Mouse (Mus musculus): ENCODE measurements around the gene Gm5799. TPM values are rescaled to one million over a fixed set of nuclear protein-coding genes. Genes with fewer than 3 reads are reported as not detected.
"Not testable (repeated sequence)": the region's sequence is repeated elsewhere in the genome, so short reads cannot be mapped to it uniquely, and the experiment has no call there.

The Gm5799 gene
- not detected in 2 replicates for polyA plus RNA-seq (2015; fragmentation: Nextera tagmentation; extraction: Ambion mirVana)

DNA sequence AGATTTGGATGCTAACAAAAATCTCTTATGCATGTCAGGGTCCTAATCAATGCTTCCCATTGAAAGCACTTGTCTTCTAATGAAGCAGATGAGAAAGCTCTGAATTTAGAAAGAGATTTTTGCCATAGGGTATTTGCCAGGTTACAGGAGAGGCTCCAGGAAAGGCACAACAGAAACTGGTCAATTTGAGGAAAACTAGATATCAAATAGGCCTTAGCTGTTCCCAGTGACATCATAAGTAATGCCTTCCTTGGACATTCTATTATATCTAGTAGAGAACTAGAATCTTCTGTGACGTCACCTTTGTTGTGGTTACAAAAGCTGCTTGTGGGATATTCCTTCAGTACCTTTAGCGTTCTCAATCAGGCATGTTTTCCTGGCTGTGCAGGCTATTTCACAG lies at the start of gene Gm5799:
Gene Gm5799 (plus strand): TSS at position 301 of the 400 bp plus-strand sequence.
- not testable (repeated sequence) for ATAC-seq (replicated peaks); H3K36me3 ChIP-seq; H3K4me2 ChIP-seq (replicated peaks); H3K4me3 ChIP-seq; H3K27me3 ChIP-seq; H3K4me1 ChIP-seq; H3K27ac ChIP-seq (replicated peaks); H3K9me3 ChIP-seq; H3K9ac ChIP-seq (replicated peaks)
- WGBS = 85% methylated on average over 2 of the region's 2 CpGs

DNA sequence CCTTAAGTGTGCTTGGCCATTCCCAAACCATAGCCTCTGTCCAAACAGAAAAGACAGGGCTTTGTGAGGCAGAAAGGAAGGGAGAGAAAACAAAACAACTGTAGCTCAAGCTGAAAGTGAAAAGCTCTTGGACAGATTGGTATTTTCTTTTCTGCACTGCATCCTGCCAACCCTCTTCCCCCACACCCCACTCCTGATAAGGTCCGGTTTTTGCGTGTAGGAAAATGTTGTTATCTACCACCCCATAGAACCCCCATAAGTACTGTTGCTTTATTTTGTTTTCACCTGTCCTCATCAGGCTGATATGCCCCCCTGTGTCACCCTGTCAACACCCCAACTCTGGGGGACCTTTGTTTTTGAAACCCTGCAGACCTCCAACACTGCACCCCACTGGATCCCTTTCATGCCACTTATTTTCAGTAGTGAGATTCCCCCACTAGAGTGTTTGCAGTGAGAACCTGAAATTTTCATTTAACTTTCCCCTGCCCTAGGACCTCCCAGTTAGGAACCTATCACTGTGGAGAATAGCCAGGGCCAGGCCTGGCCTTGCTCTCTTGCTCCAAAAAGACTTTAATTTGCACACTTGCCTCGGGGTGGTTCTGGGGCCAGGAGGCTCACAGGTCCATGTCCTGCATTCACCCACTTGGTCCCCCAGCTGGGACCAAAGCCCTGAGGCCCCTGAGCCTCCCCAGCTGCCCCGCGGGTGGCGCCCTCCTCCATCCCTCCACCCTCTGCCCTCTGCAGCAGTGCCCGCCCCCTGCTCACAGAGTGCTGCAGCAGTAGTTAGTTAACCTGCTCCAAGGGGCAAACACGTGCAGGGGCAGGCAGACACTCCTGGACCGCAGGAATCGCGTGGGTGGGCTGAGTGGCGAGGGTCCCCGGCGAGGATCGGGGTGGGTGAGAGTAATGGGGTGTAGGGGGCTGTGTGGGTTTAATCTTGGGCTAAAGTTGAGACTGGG lies 12.0 kb upstream of the Gm5799 start:
- not testable (repeated sequence) for H3K4me1 ChIP-seq; H3K9ac ChIP-seq (replicated peaks); H3K27ac ChIP-seq (replicated peaks); H3K36me3 ChIP-seq; H3K4me3 ChIP-seq; H3K27me3 ChIP-seq; H3K9me3 ChIP-seq; H3K4me2 ChIP-seq (replicated peaks); ATAC-seq (replicated peaks)
- WGBS = 32% methylated on average over 15 of the region's 15 CpGs

DNA sequence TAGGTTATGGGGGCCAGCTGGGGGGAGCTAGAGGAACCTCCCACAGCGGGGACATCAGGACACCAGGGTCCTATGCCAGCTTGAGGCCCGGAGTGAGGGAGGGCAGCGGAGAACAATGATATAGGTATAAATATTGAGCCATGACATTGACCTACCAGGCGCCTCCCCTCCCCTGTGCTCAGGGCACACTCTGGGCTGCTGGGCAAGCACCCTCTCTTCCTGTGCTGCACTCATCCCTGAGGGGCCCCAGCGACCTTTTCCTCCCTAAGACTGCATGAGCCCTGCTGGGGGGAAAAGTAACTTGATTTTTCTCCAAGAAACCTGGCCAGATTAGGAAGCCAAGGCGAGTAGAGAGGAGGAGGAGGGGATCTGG lies 11.4 kb upstream of the Gm5799 start:
- not testable (repeated sequence) for H3K9ac ChIP-seq (replicated peaks); H3K9me3 ChIP-seq; H3K36me3 ChIP-seq; H3K27me3 ChIP-seq; H3K27ac ChIP-seq (replicated peaks); H3K4me1 ChIP-seq; H3K4me2 ChIP-seq (replicated peaks); ATAC-seq (replicated peaks); H3K4me3 ChIP-seq
- no CpG with 5 or more reads among the region's 6 CpGs for whole genome bisulfite sequencing

DNA sequence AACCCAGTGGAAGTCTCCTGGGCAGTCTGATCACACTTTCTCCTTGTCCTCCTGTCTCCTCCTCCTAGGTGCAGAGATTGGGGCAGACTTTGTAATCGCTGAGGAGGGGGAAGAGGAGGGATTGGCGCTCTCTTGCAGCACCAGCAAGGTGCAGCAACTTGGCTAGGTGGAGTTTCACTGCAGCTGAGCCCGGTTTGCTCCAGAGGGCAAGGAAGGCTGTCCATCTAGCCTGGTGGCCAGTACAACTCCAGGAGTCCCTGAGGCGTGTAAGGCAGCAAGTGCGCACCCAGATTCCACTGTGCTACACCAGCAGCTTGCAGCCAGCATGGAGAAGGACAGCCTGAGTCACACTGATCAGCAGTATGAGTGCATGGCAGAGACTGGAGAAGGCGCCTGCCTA lies 11.0 kb upstream of the Gm5799 start:
- not testable (repeated sequence) for H3K36me3 ChIP-seq; H3K9ac ChIP-seq (replicated peaks); H3K4me3 ChIP-seq; H3K27ac ChIP-seq (replicated peaks); H3K4me2 ChIP-seq (replicated peaks); H3K27me3 ChIP-seq; H3K9me3 ChIP-seq; ATAC-seq (replicated peaks); H3K4me1 ChIP-seq
- 67% methylated on average over 4 of the region's 6 CpGs for WGBS

DNA sequence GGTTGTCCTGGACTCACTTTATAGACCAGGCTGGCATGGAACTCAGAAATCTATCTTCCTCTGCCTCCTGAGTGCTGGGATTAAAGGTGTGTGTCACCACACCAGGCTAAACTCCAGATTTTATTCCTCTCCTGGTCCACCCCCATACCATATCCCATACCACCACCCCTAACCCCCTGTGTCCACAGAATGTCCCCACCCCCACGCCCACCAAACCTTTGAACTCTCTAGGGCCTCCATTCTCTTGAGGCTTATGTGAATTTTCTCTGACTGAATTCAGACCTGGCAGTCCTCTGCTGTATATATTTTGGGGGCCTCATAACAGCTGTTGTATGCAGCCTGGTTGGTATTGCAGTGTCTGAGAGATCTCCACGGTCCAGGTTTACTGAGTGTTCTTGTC lies 5.2 kb upstream of the Gm5799 start:
- not testable (repeated sequence) for H3K4me1 ChIP-seq; H3K9me3 ChIP-seq; H3K27ac ChIP-seq (replicated peaks); H3K36me3 ChIP-seq; H3K4me2 ChIP-seq (replicated peaks); ATAC-seq (replicated peaks); H3K9ac ChIP-seq (replicated peaks); H3K27me3 ChIP-seq; H3K4me3 ChIP-seq
- WGBS = 82% methylated on average over 2 of the region's 2 CpGs

DNA sequence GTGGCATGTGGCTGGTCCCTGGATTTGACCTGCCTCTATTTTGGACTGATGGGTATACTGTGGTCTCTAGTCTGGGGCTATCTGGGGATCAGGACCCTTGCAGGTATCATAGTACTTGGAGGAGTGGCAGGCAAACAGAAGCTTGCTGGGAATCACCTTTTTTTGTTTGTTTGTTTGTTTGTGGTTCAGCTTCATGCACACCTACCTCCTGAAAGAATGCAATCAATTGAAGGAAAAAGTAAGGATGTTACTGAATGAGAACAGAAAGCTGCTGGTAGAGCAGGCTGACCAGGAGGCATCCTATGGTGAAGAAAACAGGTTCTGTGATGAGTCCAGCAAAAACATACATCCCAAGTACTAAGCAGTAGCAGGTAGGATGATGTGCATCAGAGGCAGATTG lies 2.9 kb downstream of the Gm5799 start:
- not testable (repeated sequence) for H3K36me3 ChIP-seq; H3K9ac ChIP-seq (replicated peaks); ATAC-seq (replicated peaks)

DNA sequence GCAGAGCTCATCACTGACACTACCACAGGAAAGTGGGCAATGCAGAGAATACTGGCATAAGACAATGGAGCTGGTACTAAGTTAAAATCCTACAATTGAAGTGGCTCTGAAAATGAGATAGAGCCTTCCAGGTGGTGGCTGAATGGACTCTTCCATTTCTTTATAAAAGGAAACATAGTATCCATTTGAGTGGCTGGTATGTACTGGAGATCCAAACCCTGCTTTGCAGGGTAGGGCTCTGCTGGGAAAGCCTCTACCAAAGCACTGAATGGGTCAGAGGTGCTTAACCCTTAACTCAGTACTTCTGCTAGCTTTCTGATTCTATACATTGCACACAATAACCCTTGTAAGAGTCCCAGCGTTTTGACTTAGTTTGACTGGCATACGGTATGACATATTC lies 8.9 kb downstream of the Gm5799 start:
- H3K36me3 ChIP-seq; H3K4me2 ChIP-seq (replicated peaks); H3K4me3 ChIP-seq; ATAC-seq (replicated peaks); H3K4me1 ChIP-seq; H3K27me3 ChIP-seq; H3K9me3 ChIP-seq; H3K9ac ChIP-seq (replicated peaks); H3K27ac ChIP-seq (replicated peaks): not testable (repeated sequence)
- 81% methylated on average over 2 of the region's 2 CpGs for WGBS

More for the DNA sequence above, 2.9 kb downstream of the Gm5799 start:
- not testable (repeated sequence) for H3K4me3 ChIP-seq; H3K4me2 ChIP-seq (replicated peaks); H3K4me1 ChIP-seq; H3K9me3 ChIP-seq; H3K27ac ChIP-seq (replicated peaks); H3K27me3 ChIP-seq

DNA sequence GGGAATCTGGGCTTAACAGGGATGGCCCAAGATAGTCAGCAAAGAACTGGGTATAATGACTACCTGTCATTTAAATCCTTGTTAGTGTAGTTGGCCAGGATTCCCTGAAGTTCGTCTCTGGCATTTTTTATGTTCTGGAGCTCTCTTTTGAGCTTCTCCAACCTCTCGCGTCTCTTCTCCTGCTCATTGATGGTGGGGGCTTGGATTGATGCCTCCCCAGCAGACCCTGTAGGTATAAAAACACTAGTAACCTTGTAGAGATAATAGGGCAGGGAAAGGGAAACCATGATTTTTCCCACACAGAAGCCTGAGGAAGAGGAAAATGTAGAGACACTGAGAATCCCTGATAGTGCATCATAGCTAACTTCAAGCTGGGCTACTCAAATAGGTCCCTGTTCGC lies 34.6 kb downstream of the Gm5799 start:
- not testable (repeated sequence) for H3K27me3 ChIP-seq; H3K9me3 ChIP-seq; H3K36me3 ChIP-seq; H3K4me3 ChIP-seq; ATAC-seq (replicated peaks); H3K4me1 ChIP-seq; H3K4me2 ChIP-seq (replicated peaks); H3K27ac ChIP-seq (replicated peaks); H3K9ac ChIP-seq (replicated peaks)
- 92% methylated on average over 4 of the region's 4 CpGs for WGBS

DNA sequence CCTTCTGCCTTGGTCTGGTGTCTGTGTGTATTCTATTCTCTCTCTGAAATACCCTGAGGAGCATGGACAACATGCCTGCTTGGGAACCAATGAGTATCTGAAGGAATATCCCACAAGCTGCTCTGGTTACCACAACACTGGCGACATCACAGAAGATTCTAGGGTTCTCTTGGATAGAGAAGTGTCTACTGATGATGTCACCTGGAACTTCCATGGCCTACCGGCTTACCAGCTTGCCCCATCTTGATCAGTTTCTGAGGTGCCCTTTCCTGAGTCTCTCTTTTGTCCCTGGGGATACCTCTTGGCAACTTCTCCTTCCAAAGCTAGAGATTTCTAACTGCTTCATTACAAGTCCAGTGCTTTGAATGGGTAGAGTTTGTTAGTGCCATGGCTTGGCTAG lies 35.7 kb downstream of the Gm5799 start, which contains the start of gene Gm17654:
Gene Gm17654 (minus strand): TSS at position 101 of the 400 bp plus-strand sequence.
- not testable (repeated sequence) for H3K9me3 ChIP-seq; H3K4me1 ChIP-seq; ATAC-seq (replicated peaks); H3K4me3 ChIP-seq; H3K27me3 ChIP-seq; H3K4me2 ChIP-seq (replicated peaks); H3K36me3 ChIP-seq; H3K9ac ChIP-seq (replicated peaks); H3K27ac ChIP-seq (replicated peaks)
- WGBS = 90% methylated on average over 1 of the region's 2 CpGs

Other genes with a start within 250 kb of the Gm5799 start
- gene Gm8127, start 249.7 kb upstream of the Gm5799 start, polyA plus RNA-seq (2015; fragmentation: Nextera tagmentation; extraction: Ambion mirVana) = not detected in 2 replicates
- not detected in 2 replicates for gene 1700001F09Rik, start 195.8 kb upstream of the Gm5799 start, polyA plus RNA-seq (2015; fragmentation: Nextera tagmentation; extraction: Ambion mirVana)
- gene Gm8138, start 127.2 kb upstream of the Gm5799 start, polyA plus RNA-seq (2015; fragmentation: Nextera tagmentation; extraction: Ambion mirVana) = not detected in 2 replicates
- gene Gm17654, start 35.6 kb downstream of the Gm5799 start, polyA plus RNA-seq (2015; fragmentation: Nextera tagmentation; extraction: Ambion mirVana) = not detected in 2 replicates
- not detected in 2 replicates for gene Gm10375, start 64.4 kb downstream of the Gm5799 start, polyA plus RNA-seq (2015; fragmentation: Nextera tagmentation; extraction: Ambion mirVana)
- not detected in 2 replicates for gene Gm8165, start 133.6 kb downstream of the Gm5799 start, polyA plus RNA-seq (2015; fragmentation: Nextera tagmentation; extraction: Ambion mirVana)
- gene Gm7324, start 154.3 kb downstream of the Gm5799 start, polyA plus RNA-seq (2015; fragmentation: Nextera tagmentation; extraction: Ambion mirVana) = 0.72 and 1.0 TPM in 2 replicates
- gene Gm16506, start 183.9 kb downstream of the Gm5799 start, polyA plus RNA-seq (2015; fragmentation: Nextera tagmentation; extraction: Ambion mirVana) = not detected in 2 replicates
- not detected in 2 replicates for gene Gm6526, start 204.3 kb downstream of the Gm5799 start, polyA plus RNA-seq (2015; fragmentation: Nextera tagmentation; extraction: Ambion mirVana)
- gene Gm8180, start 241.2 kb downstream of the Gm5799 start, polyA plus RNA-seq (2015; fragmentation: Nextera tagmentation; extraction: Ambion mirVana) = not detected in 2 replicates